Mouse (Mus musculus) lung, postnatal 0 days (tissue): ENCODE measurements around the gene 1110008L16Rik. TPM values are rescaled to one million over a fixed set of nuclear protein-coding genes. Genes with fewer than 3 reads are reported as not detected.
"Not testable (repeated sequence)": the region's sequence is repeated elsewhere in the genome, so short reads cannot be mapped to it uniquely, and the experiment has no call there.

Experiments
- ATAC-seq: fragments of 200-750 bp; cut with Nextera tagmentation; 2 replicates; pipeline ENCODE4 v1.8.0; 2017; ENCODE audit warnings: moderate library complexity
- DNase-seq: peaks from one replicate; pipeline ENCODE4 v3.0.0-alpha.2; 2016; ENCODE audit warnings: low spot score
- H3K27ac ChIP-seq: fragments of 300-500 bp; sonication (generic); 2 replicates; pipeline ENCODE4 v1.5.1; 2014; ENCODE audit warnings: antibody characterized with exemption, mild to moderate bottlenecking, low read length, mixed read lengths
- H3K27me3 ChIP-seq: fragments of 300-500 bp; sonication (generic); replicated peaks from 2 replicates; pipeline ENCODE4 v1.6.1; 2014; ENCODE audit warnings: low read length, mixed read lengths; ENCODE audit not compliant: insufficient read depth
- H3K36me3 ChIP-seq: fragments of 300-500 bp; sonication (generic); 2 replicates; pipeline ENCODE4 v1.6.1; 2014; ENCODE audit warnings: low read length, mixed read lengths; ENCODE audit not compliant: insufficient read depth
- H3K4me1 ChIP-seq: fragments of 300-500 bp; sonication (generic); 2 replicates; pipeline ENCODE4 v1.6.1; 2014; ENCODE audit warnings: antibody characterized with exemption, low read depth, low read length, mixed read lengths; ENCODE audit not compliant: insufficient read depth
- H3K4me2 ChIP-seq: fragments of 300-500 bp; sonication (generic); replicated peaks from 2 replicates; pipeline ENCODE4 v1.6.1; 2014; ENCODE audit warnings: low read depth, mild to moderate bottlenecking, low read length, moderate library complexity, mixed read lengths
- H3K4me3 ChIP-seq: fragments of 300-500 bp; sonication (generic); 2 replicates; pipeline ENCODE4 v1.5.1; 2014; ENCODE audit warnings: low read depth, low read length
- H3K9ac ChIP-seq: fragments of 300-500 bp; sonication (generic); replicated peaks from 2 replicates; pipeline ENCODE4 v1.6.1; 2014; ENCODE audit warnings: low read depth, mild to moderate bottlenecking
- H3K9me3 ChIP-seq: fragments of 300-500 bp; sonication (generic); 2 replicates; pipeline ENCODE4 v1.6.1; 2016; ENCODE audit warnings: low read length, mixed read lengths
- CTCF ChIP-seq: IDR thresholded peaks from 2 replicates; pipeline ENCODE4 v1.5.1; 2016; ENCODE audit warnings: antibody characterized with exemption, mild to moderate bottlenecking
- EP300 ChIP-seq: IDR thresholded peaks from 2 replicates; pipeline ENCODE4 v1.6.1; 2016; ENCODE audit warnings: antibody characterized with exemption, mild to moderate bottlenecking, control low read depth
- WGBS: fragments of 180-500 bp; shearing (Covaris S2); extraction: QIAGEN DNeasy Blood & Tissue Kit; methylation state at CpG from one replicate; pipeline ENCODE4 v1.1.7; 2014; 5-methylcytosine and 5-hydroxymethylcytosine counted together
- polyA plus RNA-seq: library from polyadenylated mRNA; unstranded; fragments of >200 nt; fragmentation: Nextera tagmentation; extraction: Ambion mirVana; gene quantifications from 2 replicates; pipeline ENCODE4 v1.2.1, GENCODE M21; 2015

1110008L16Rik gene
- polyA plus RNA-seq, 1 experiment from 2014 or later, result 8.1 TPM

DNA sequence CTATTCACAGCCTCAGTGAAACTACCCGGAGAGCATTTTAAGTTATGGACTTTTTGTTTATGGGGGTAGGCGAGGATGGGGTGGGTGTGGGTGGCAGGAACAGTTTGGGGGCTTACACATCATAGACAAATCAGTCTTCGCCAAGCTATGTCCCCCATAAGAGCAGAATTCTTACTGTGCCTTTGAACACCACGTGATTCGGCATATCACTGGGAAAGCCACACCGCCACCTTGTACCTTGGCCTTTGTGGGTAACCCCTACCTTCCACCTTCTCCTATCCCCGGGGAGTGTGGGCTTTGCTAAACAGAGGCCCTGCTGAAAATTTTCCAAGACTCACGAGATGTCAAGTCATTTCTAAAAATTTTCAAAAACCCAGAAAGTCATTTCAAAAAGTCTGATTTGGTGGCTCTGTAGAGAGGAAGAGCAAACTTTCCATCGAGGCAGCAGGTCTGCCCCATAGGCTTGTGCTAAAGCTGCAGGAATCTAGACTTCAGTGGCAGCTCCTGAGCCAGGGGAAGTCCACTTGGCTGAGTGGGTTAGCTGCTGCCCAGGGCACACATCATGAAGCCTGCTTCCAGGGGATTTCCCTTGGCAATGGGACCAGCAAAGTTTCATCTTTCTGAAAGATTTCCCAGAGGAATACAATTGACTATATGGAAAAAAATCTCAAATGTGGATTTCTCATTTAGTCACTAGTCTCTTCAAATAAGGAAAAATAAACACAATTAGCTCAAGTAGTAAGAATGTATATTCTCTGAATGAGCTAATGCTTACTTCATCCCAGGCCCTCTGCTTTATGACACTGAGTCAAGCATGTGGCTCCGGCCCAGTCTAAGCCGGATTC, 93.6 kb downstream of the 1110008L16Rik start:
- 82% methylated on average over 11 of the region's 11 CpGs for WGBS
- Histone ChIP-seq H3K27ac (no peak overlapping the region), H3K36me3 (no peaks in the 10 kb centered on the region), H3K27me3 (no peaks in the 10 kb centered on the region), H3K9me3 (no peaks in the 10 kb centered on the region), H3K9ac (no peak overlapping the region), H3K4me1 (peaks cover 9% of the 10 kb centered on the region; the same call in 1 of the 2 replicates), H3K4me2 (no peak overlapping the region), H3K4me3 (no peak overlapping the region)
- DNase-seq, result no peak
- no peak for TF ChIP-seq EP300
- TF ChIP-seq CTCF, result no peak
- no peak for ATAC-seq

DNA sequence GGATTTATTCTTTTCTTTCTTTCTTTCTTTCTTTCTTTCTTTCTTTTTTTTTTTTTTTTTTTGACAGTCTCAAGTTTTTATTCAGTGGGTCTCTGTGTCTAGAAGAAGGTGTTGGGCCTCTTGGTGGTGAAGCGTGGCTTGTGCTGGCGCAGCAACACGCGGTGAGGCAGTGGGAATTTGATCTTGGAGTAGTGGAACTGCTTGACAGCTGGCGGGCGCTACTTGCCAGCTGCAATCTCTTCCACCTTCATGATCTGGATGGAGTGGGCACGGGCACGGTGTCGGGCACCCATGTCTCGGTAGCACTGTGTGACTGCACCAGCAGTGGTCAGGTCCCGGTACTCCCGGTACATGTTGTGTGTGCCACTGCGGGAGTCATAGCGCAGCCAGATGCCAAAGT, 96.2 kb downstream of the 1110008L16Rik start:
- peaks cover 13% of the 10 kb centered on the region; the same call in 1 of the 2 replicates for H3K4me1 ChIP-seq
- H3K4me3 ChIP-seq, H3K36me3 ChIP-seq, H3K27me3 ChIP-seq, H3K9me3 ChIP-seq, H3K27ac ChIP-seq, H3K9ac ChIP-seq, H3K4me2 ChIP-seq, ATAC-seq, DNase-seq: not testable (repeated sequence)
- WGBS, result 90% methylated on average over 11 of the region's 14 CpGs

DNA sequence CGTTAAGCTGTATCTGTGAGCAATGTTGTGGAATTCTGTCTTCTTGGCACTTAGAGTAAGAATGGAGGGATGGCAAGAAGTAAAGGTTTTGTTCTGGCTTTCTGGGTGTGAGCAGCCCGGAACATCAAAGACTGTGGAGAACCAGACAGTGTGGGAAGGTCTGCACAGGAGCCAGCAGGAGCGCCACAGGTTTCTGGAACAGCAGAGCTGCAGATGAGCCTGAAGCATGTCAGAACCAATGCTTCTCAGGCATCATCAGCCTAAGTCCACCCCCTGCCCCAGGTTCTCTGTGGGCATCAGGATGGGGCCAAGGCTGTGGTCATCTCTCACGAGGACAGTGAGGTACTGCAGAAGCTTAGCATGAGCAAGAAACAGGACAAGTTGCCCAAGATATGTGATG, 97.2 kb downstream of the 1110008L16Rik start:
- DNase-seq (no peak), ATAC-seq (no peak)
- WGBS, result 87% methylated on average over 4 of the region's 4 CpGs
- no peak overlapping the region for H3K4me3 ChIP-seq
- H3K9ac ChIP-seq, result no peak overlapping the region
- H3K27me3 ChIP-seq, result no peaks in the 10 kb centered on the region
- TF ChIP-seq EP300 (no peak), CTCF (no peak)
- no peaks in the 10 kb centered on the region for H3K36me3 ChIP-seq
- no peak overlapping the region for H3K27ac ChIP-seq
- H3K4me1 ChIP-seq, result peaks cover 13% of the 10 kb centered on the region; the same call in 1 of the 2 replicates
- H3K4me2 ChIP-seq, result no peak overlapping the region
- no peaks in the 10 kb centered on the region for H3K9me3 ChIP-seq

DNA sequence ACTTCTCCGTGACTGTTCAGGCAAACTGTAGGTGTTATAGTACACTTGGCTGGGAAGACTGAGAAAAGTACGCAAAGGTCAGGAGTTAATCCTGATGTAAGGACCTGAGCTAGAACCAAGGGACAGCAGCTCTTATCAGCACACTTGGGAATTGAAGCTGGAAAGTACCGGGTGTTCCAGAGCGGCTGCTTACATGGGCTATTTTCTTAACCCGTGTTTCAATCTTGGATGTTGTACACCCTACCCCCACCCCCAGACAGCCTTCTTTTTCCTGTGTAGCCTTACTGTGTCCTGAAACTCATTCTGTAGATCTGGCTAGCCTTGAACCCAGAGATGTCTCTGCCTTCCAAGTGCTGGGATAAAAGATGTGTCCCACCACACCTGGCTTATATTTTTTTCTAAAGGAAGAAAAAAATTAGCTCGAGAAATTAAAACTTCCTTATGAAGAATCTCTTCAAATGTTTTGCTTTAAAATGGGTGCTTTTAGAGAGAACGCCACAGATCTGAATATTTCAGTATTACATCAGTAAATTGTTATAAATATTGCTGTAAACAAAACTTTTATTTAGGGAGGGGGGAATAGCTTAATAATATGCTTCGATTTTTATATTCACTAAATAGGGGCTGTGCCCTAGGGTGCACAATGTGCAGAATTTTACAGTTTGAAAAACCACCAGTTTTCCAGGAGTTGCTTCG, 98.3 kb downstream of the 1110008L16Rik start:
- Histone ChIP-seq H3K4me2 (peak overlapping the region; percentile 53), H3K9me3 (no peaks in the 10 kb centered on the region), H3K27ac (peak overlapping the region; percentile 94), H3K27me3 (no peaks in the 10 kb centered on the region), H3K4me1 (peaks cover 13% of the 10 kb centered on the region; the same call in 1 of the 2 replicates), H3K36me3 (no peaks in the 10 kb centered on the region), H3K9ac (peak overlapping the region; percentile 95), H3K4me3 (peak overlapping the region; percentile 92)
- DNase-seq (no peak), ATAC-seq (no peak)
- WGBS, result 37% methylated on average over 9 of the region's 9 CpGs
- TF ChIP-seq EP300 (no peak), CTCF (no peak)

DNA sequence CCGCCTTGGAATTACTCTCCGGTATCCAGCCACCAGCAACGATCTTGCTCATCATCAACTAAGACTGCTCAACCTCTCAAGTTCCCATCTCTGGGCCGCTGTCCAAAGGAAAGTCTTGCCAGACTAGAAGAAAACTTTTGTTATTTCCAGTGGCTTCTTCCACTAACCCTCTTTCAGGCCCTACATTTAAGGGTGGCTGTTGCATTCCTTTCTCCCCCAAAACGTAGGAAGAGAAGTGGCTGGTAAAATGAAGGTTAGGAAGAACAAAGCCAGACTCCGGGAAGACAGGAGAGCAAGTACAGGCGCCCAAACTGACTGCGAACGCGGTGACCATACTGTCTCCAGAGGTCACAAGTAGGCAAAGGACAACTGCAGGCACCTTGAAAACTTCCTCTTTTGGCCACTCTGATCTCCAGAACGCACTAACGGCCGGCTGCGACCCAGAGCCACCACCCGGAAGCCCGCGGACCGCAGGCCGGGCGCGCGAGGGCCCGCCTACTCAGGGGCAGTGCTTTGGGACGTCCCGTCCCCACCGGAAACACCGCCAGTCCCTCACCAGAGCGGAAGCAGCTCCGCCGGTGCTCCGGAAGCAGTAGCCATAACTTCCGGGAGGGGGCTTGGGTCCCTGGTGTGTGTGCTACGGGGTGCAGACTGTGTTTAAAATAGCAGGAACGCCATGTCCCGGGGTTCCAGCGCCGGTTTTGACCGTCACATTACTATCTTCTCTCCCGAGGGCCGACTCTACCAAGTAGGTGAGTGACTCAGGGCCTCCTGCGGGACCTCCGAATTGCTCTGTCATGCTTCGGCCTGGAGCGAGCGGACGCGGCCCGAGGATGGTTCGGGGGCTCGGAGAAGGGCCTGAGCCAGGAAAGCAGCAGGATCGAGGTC, 99.1 kb downstream of the 1110008L16Rik start:
- Histone ChIP-seq H3K4me3 (peak overlapping the region; percentile 92), H3K27me3 (no peaks in the 10 kb centered on the region), H3K4me1 (peaks cover 13% of the 10 kb centered on the region; the same call in 1 of the 2 replicates), H3K36me3 (no peaks in the 10 kb centered on the region), H3K9ac (peak overlapping the region; percentile 95), H3K9me3 (no peaks in the 10 kb centered on the region), H3K27ac (peak overlapping the region; percentile 94), H3K4me2 (peak overlapping the region; percentile 53)
- peak; percentile 100 for ATAC-seq
- DNase-seq, result peak; percentile 98
- TF ChIP-seq CTCF, result peak; percentile 25; the same call in 1 of the 2 replicates
- TF ChIP-seq EP300, result peak; percentile 80
- WGBS, result under 1% methylated on average over 51 of the region's 51 CpGs
